Mouse (Mus musculus) kidney, adult 2 months (tissue): ENCODE measurements at regions not wholly inside any gene's neighbourhood (a gene's known extent, or its start where the extent isn't known, plus 50 kb on each side); places are given as distances from the start of the nearest gene placed in this dataset.

ENCODE experiments used
- CTCF ChIP-seq: fragments of 200-500 bp; conservative IDR thresholded peaks from 2 replicates; pipeline ENCODE4 v1.5.1; 2011; ENCODE audit warnings: low read depth, mild to moderate bottlenecking, control low read depth, low read length, moderate library complexity, mixed read lengths; ENCODE audit not compliant: insufficient read depth, insufficient read length
- POLR2A ChIP-seq: fragments of 200-500 bp; IDR thresholded peaks from one replicate; pipeline ENCODE4 v1.6.1; 2011; ENCODE audit warnings: low read depth, low read length, control low read depth

DNA sequence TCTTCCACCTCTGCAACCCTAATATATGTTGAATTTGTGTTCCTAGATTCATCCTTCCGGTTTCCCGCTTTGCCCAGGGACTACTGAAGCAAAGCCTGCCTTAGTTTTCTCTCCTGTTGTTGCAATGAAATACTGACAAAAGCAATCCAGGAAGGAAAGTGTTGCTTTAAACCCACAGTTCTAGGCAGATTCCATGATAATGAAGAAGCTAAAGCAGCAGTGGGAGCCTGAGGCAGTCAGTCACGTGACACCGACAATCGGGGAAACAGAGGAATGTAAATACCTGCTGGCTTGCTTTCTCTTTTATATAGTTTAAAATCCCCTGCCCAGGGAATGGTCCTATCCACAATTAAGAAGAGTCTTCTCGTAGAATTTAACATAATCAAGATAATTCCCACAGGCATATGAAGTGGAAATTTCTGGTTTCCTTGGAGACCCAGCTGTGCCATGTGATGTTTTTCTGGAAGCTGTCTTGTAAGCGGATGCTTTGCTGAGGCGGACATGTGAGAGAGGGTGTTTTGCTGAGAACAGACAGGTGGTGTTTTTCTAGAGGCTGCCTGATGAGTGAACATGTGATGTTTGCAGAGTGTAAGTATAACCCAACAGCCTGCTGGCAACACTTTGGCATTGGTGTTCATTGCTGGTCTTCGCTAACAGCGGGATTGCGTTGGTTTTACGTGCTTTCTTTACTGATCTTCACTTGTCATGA lies 398.0 kb downstream of the Prim2 start:
- TF ChIP-seq CTCF (no peak), POLR2A (no peak)
